Mouse (Mus musculus): Measurements from ENCODE around the gene Atrx. TPM values are rescaled to one million over a fixed set of nuclear protein-coding genes. Genes with fewer than 3 reads are reported as not detected.

Gene Atrx
- polyA plus RNA-seq, 1 experiment: 104 TPM

DNA sequence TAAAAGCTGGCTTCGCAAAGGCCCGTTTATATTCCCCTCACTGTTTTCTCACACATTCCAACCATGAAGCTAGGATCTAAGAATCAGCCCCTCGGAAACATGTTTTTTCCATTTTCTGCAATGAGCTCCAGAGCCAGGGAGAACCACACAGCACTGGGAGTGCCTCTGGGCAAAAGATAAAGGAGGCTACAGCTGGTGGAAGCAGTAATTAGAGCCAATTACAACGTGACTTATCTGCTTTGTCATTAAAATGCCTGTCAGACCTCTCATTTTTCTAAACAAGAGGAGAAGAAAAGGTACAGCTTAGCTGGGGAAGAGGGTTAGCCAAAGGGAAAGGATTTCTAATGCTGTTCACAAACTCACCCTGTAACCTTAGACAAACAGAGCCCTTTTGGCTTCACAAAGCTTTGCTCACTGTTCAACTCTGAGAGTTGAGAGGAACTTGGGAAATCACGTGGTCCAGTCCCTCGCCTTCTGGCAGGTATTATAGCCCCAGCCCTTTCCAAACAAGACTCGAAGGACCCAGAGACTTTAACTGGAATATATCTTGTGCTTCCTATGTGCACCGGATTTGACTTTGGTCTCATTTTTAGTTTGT lies 134.3 kb downstream of the Atrx start:
- H3K27ac ChIP-seq (ENCODE audit: control insufficient read depth, insufficient read depth, low read length): no peak overlapping the region
- H3K4me1 ChIP-seq (replicated peaks; ENCODE audit: control insufficient read depth, insufficient read depth, low read length): no peaks in the 10 kb centered on the region
- no peak for DNase-seq
- WGBS: 91% methylated on average over 8 of the region's 8 CpGs
- H3K27me3 ChIP-seq (ENCODE audit: control insufficient read depth, insufficient read depth, low read length): no peaks in the 10 kb centered on the region
- TF ChIP-seq CTCF (IDR thresholded peaks at IDR 0.05; ENCODE audit: borderline replicate concordance, control insufficient read depth, extremely low read depth, insufficient read depth, low read length, poor library complexity) (no peak), POLR2A (IDR thresholded peaks at IDR 0.05; ENCODE audit: control insufficient read depth, extremely low read depth, insufficient read depth, low read length, poor library complexity) (no peak)
- H3K4me3 ChIP-seq (ENCODE audit: control insufficient read depth, insufficient read depth, low read length): no peak overlapping the region
- 0 out of 2 replicates have a peak, but pooled peaks cover 3% of the 10 kb centered on the region for H3K36me3 ChIP-seq (ENCODE audit: control insufficient read depth, insufficient read depth, low read length)

DNA sequence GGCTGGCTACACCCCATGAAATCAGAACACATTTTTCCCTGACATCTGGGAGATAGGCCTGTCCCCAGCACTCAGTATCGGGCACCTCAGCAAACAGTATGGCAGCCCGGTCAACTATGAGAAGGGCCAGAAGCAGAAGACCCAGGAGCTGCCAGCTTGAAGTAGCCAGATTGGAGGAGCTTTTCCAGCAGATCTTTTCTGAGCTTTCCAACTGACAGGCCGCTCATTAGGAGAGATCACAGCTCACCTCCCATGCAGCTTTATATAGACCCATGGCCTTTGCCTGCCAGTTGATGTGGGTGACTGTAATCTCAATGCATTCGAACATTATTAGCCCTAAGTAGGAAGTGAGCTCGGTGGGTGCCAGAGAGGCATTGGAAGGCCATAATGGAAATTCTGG lies 155.9 kb downstream of the Atrx start:
- DNase-seq: no peak
- TF ChIP-seq POLR2A (IDR thresholded peaks at IDR 0.05; ENCODE audit: control insufficient read depth, extremely low read depth, insufficient read depth, low read length, poor library complexity) (no peak), CTCF (IDR thresholded peaks at IDR 0.05; ENCODE audit: borderline replicate concordance, control insufficient read depth, extremely low read depth, insufficient read depth, low read length, poor library complexity) (no peak)
- H3K4me1 ChIP-seq (replicated peaks; ENCODE audit: control insufficient read depth, insufficient read depth, low read length): no peaks in the 10 kb centered on the region
- H3K4me3 ChIP-seq (ENCODE audit: control insufficient read depth, insufficient read depth, low read length): no peak overlapping the region
- no peaks in the 10 kb centered on the region for H3K36me3 ChIP-seq (ENCODE audit: control insufficient read depth, insufficient read depth, low read length)
- 97% methylated on average over 5 of the region's 5 CpGs for WGBS
- no peaks in the 10 kb centered on the region for H3K27me3 ChIP-seq (ENCODE audit: control insufficient read depth, insufficient read depth, low read length)
- H3K27ac ChIP-seq (ENCODE audit: control insufficient read depth, insufficient read depth, low read length): no peak overlapping the region

DNA sequence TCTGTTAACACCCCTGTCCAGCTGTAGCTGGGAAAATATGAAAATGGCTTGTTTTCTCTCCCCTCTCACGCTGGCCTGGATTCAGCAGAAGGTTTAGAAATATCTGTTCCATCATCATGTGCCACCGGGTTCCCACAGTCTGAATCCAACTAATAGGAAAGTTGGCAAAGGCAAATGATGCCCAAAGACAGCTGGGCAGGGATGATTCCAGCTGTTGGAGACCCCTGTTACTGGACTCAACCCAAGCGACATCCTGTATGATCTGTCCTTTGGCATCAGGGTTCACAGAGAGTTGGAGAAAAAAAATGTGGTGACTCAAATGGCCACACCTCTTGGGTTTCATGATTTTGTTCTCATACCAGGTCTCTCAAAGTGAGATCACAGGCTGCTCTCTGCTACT lies 161.3 kb downstream of the Atrx start:
- TF ChIP-seq POLR2A (IDR thresholded peaks at IDR 0.05; ENCODE audit: control insufficient read depth, extremely low read depth, insufficient read depth, low read length, poor library complexity) (no peak), CTCF (IDR thresholded peaks at IDR 0.05; ENCODE audit: borderline replicate concordance, control insufficient read depth, extremely low read depth, insufficient read depth, low read length, poor library complexity) (no peak)
- peaks cover under 1% of the 10 kb centered on the region; the same call in 1 of the 2 replicates for H3K27me3 ChIP-seq (ENCODE audit: control insufficient read depth, insufficient read depth, low read length)
- H3K36me3 ChIP-seq (ENCODE audit: control insufficient read depth, insufficient read depth, low read length): no peaks in the 10 kb centered on the region
- WGBS: 95% methylated on average over 3 of the region's 3 CpGs
- peaks cover 3% of the 10 kb centered on the region for H3K4me1 ChIP-seq (replicated peaks; ENCODE audit: control insufficient read depth, insufficient read depth, low read length)
- H3K4me3 ChIP-seq (ENCODE audit: control insufficient read depth, insufficient read depth, low read length): no peak overlapping the region
- H3K27ac ChIP-seq (ENCODE audit: control insufficient read depth, insufficient read depth, low read length): no peak overlapping the region
- no peak for DNase-seq

- peaks cover 4% of the 10 kb centered on the region; the same call in 1 of the 2 replicates for H3K27me3 ChIP-seq (ENCODE audit: control insufficient read depth, insufficient read depth, low read length)
- WGBS: 68% methylated on average over 9 of the region's 9 CpGs
- no peak overlapping the region for H3K4me3 ChIP-seq (ENCODE audit: control insufficient read depth, insufficient read depth, low read length)
- DNase-seq: no peak
- H3K36me3 ChIP-seq (ENCODE audit: control insufficient read depth, insufficient read depth, low read length): no peaks in the 10 kb centered on the region
- no peak for TF ChIP-seq POLR2A (IDR thresholded peaks at IDR 0.05; ENCODE audit: control insufficient read depth, extremely low read depth, insufficient read depth, low read length, poor library complexity)
- TF ChIP-seq CTCF (IDR thresholded peaks at IDR 0.05; ENCODE audit: borderline replicate concordance, control insufficient read depth, extremely low read depth, insufficient read depth, low read length, poor library complexity): no peak
- H3K27ac ChIP-seq (ENCODE audit: control insufficient read depth, insufficient read depth, low read length): no peak overlapping the region
- H3K4me1 ChIP-seq (replicated peaks; ENCODE audit: control insufficient read depth, insufficient read depth, low read length): peaks cover 5% of the 10 kb centered on the region
Measured at GRCm38 (mm10) chrX:105767177-105767764, 161.9 kb downstream of the Atrx start.

DNA sequence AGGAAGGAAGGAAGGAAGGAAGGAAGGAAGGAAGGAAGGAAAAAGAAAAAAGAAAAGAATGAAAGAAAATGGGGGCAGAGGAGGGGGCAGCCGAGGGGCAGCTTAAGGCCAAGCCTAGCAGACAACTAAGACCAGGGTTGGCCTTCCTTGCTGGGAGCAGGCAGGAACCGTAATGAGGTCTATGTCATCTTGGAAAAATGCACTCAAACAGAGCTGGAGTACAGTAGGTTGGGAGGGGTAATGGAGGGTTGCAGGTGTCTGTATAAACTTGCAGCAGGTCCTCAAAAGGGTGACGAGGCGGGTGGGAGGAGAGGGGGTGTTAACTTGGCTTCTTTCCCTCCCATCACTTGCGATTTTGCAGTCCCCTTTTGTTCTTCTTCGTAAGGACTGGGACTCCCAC lies 163.2 kb downstream of the Atrx start:
- 73% methylated on average over 6 of the region's 6 CpGs for WGBS
- Histone ChIP-seq H3K4me1 (replicated peaks; ENCODE audit: control insufficient read depth, insufficient read depth, low read length) (peaks cover 5% of the 10 kb centered on the region), H3K27ac (ENCODE audit: control insufficient read depth, insufficient read depth, low read length) (no peak overlapping the region)

GRCm38 (mm10) chrX:105765005-105765706 lies 164.0 kb downstream of the Atrx start:
- H3K36me3 ChIP-seq (ENCODE audit: control insufficient read depth, insufficient read depth, low read length): no peaks in the 10 kb centered on the region
- no peak for TF ChIP-seq CTCF (IDR thresholded peaks at IDR 0.05; ENCODE audit: borderline replicate concordance, control insufficient read depth, extremely low read depth, insufficient read depth, low read length, poor library complexity)
- TF ChIP-seq POLR2A (IDR thresholded peaks at IDR 0.05; ENCODE audit: control insufficient read depth, extremely low read depth, insufficient read depth, low read length, poor library complexity): no peak
- peak; percentile 1 for DNase-seq
- 0 out of 2 replicates have a peak overlapping the region, but pooled peaks have one; percentile 36 for H3K4me3 ChIP-seq (ENCODE audit: control insufficient read depth, insufficient read depth, low read length)
- peaks cover 4% of the 10 kb centered on the region; the same call in 1 of the 2 replicates for H3K27me3 ChIP-seq (ENCODE audit: control insufficient read depth, insufficient read depth, low read length)
- H3K4me1 ChIP-seq (replicated peaks; ENCODE audit: control insufficient read depth, insufficient read depth, low read length): peaks cover 5% of the 10 kb centered on the region
- H3K27ac ChIP-seq (ENCODE audit: control insufficient read depth, insufficient read depth, low read length): no peak overlapping the region
- 8% methylated on average over 32 of the region's 36 CpGs for WGBS

More for the DNA sequence above, 163.2 kb downstream of the Atrx start:
- DNase-seq: no peak
- H3K36me3 ChIP-seq (ENCODE audit: control insufficient read depth, insufficient read depth, low read length): no peaks in the 10 kb centered on the region
- no peak overlapping the region for H3K4me3 ChIP-seq (ENCODE audit: control insufficient read depth, insufficient read depth, low read length)
- TF ChIP-seq POLR2A (IDR thresholded peaks at IDR 0.05; ENCODE audit: control insufficient read depth, extremely low read depth, insufficient read depth, low read length, poor library complexity) (no peak), CTCF (IDR thresholded peaks at IDR 0.05; ENCODE audit: borderline replicate concordance, control insufficient read depth, extremely low read depth, insufficient read depth, low read length, poor library complexity) (no peak)
- H3K27me3 ChIP-seq (ENCODE audit: control insufficient read depth, insufficient read depth, low read length): peaks cover 4% of the 10 kb centered on the region; the same call in 1 of the 2 replicates

Measured in thymus, adult 2 months (tissue).